In the genomic region with DNA sequence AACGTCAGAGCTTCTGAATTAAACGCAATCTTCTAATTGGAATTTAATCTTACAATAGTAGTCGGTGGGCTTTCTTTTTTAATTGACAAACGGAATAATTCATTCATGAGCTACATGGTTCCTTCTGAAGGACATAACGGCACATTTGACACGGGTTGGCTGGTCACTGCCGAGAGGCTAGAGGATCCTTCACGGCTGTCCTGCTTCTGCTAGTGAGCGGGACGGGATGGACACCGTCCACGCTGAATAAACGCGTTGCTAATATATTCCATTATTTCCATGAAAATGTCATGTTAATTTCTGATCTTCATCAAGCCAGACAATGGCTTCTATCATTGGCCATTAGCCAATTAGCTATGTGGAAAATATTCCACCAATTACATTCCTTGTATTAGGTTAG, we compare ENCODE assay signal across 14 mouse cellular contexts.
"Had no signal": no experiment of that assay in that cellular context is flagged by ENCODE, and none has a peak within 500 bp of the region (broad histone marks: within the 10 kb centered on the region; RNA-seq: fewer than 3 reads in every experiment).

No protein-coding gene starts in this region.

- H3K4me2 ChIP-seq: limb, embryonic 12.5 days; liver, embryonic 13.5 days; lung, embryonic 15.5 days had no signal

- H3K9ac ChIP-seq: limb, embryonic 12.5 days; liver, embryonic 13.5 days; liver, postnatal 0 days; lung, embryonic 15.5 days had no signal

- DNase-seq: kidney, adult 11 months; kidney, adult 9 months; kidney, postnatal 4 days; liver; liver, embryonic 13.5 days; liver, postnatal 0 days; lung, postnatal 14 days; thymus, postnatal 4 days had no signal

- H3K9me3 ChIP-seq: limb, embryonic 12.5 days; liver, embryonic 13.5 days; lung, embryonic 15.5 days had no signal

- H3K27me3 ChIP-seq: limb, embryonic 12.5 days; liver, embryonic 13.5 days; lung, embryonic 15.5 days had no signal

- H3K4me3 ChIP-seq: layer of hippocampus, adult 2 months; limb, embryonic 12.5 days; liver, embryonic 13.5 days; lung, embryonic 15.5 days had no signal

- H3K27ac ChIP-seq: kidney, postnatal 0 days; layer of hippocampus, adult 2 months; limb, embryonic 12.5 days; liver, embryonic 13.5 days; lung, embryonic 15.5 days; macrophage; stomach, postnatal 0 days had no signal

- ATAC-seq: liver, postnatal 0 days had no signal
